Mouse (Mus musculus) CD4-positive naive resting alpha-beta T cell, adult 76 days (primary cell): ENCODE results near the gene Phlda1. TPM values are rescaled to one million over a fixed set of nuclear protein-coding genes. Genes with fewer than 3 reads are reported as not detected.

Experiments used
- total RNA-seq: library from RNA; stranded (reverse); gene quantifications from one replicate; pipeline ENCODE4 v1.2.4, GENCODE M21; 2023

Phlda1 gene
- 16.4 TPM for total RNA-seq

DNA sequence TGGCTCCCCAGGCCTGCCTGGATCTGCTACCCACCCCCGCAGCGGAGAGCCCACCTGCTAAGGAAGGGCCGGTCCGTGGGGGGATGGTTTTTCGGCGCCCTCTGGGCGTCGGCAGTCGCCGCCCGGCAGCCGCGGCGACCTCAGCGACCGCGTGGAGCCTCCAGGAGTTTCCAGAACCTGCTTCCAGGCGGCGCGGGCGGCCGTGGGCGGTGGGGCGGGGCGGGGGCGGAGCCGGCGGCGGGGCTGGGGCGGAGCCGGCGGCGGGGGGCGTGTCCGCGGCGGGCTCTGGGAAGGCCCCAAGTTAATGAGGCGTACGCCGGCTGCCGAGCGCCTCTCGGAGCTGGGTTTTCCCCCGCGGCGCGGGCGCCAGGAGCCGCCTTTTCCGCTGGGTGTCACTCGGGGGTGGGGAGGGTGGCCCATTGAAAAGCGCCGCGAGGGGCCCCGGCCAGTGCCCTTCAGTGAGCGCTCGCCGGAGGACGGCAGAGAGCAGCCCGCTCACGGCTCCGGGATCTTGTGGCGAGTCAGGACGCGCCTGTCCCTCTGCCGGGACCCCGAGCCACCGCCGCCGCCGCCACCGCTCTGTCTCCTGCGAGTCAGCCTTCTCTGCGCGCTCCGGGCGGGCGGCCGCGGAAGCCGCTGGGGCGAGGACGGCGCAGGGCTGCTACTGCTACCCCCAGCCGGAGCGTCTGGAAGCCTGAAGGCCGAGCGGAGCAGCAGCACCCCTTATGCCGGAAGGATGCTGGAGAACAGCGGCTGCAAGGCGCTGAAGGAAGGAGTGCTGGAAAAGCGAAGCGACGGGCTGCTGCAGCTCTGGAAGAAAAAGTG lies at the start of gene Phlda1:
TSS of gene Phlda1 (plus strand) at position 186 of the 825 bp plus-strand sequence.

DNA sequence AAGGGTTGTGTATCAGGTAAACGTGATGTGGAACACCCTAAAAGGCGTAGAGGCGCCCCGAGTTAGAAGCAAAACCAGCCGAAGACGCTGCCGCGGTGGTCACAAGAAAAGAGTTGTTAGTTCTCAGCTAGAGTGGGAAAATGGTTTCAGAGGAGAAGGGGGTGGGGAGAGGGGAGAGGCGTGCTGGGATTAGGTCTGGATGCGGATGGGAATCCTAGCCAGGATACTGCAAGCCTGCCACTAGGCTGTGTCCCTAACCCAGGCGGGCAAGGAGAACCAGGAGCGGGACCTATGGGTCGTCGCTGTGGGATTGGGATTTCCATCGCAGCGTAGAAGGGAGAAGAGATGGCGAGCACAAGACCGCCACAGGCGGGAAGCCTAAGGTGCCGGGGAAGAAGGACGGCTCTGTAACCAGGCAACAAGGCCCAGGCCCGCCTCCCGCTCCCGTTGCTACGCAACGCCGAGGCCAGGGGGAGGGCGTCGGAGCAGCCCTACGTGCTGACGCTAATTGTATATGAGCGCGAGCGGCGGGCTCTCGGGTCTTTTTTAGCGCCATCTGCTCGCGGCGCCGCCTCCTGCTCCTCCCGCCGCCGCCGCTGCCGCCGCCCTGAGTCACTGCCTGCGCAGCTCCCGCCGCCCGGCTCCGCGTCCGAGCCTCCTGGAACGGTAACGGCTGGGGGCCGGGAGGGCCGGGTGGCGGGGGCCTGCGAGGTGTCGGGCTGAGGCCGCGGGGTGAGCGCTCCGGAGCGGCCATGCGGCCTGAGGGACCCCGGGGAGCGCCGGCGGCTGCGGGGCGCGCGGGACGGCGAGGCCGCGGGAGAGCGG lies 33.2 kb upstream of the Phlda1 start, which contains the start of gene Nap1l1:
TSS of gene Nap1l1 (plus strand) at position 538 of the 825 bp plus-strand sequence.

Other genes starting within 250 kb of the Phlda1 start
- gene Bbs10, start 207.6 kb upstream of the Phlda1 start, total RNA-seq = 0.82 TPM
- gene Nap1l1, start 33.1 kb upstream of the Phlda1 start, total RNA-seq = 197 TPM